Mouse (Mus musculus): ENCODE data around the gene Thsd7b. TPM values are rescaled to one million over a fixed set of nuclear protein-coding genes. Genes with fewer than 3 reads are reported as not detected.

Thsd7b gene
- 0.12 TPM for polyA plus RNA-seq (2017; shearing (Covaris generic))

DNA sequence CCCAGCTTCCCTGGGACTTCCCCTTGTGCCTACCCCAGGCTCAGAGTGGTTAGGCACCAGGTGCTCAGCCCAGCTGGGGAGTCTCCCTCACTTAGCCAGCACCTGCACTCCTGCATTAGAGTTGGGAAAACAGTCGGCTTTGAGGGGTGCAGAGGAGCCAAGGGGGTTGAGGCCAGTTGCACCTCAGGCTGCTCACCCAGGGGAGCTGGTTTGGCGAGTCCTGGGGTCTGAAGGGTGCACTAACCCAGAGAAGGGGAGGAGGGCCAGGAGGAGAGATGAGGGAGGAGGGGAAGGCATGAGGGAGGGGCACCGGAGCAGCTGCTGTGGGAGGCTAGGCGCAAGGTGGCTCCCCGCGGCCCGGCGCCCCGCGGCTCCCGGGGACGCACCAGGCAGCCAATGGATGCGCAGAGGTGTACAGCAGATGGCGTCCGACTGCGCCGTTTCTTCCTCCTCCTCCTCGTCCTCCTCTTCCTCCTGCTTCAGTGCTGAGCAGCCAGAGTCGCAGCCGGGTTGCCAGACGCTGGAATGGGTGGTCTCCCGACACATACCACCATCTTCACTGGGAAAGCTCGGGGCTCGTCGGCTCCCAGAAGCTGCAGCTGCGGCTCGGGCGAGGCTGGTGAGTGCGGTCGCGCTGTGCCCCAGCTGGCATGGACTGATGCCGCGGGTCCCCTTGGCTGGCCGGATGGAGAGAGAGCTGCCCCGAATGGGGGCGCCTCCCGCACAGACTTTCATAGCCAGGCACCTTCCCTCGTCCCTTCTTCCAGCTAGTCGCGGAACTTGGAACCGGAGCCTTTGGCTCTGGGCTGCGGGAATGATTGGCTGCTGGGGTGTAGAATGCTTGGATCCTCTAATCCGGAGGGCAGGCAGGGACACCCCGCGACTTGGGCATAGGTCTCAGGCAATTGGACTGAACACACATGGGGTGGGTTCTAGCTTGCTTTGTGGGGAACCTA is at the start of gene Thsd7b:
TSS of gene Thsd7b (plus strand) at position 321 of the 956 bp plus-strand sequence.

All from CD4-positive, CD25-positive, alpha-beta regulatory T cell, adult 9 weeks (primary cell).